Mouse (Mus musculus) olfactory bulb, adult 2 months (tissue): ENCODE data around the gene Gins3.

Experiments
- CTCF ChIP-seq: fragments of 200-500 bp; IDR thresholded peaks from 2 replicates; pipeline ENCODE4 v1.5.1; 2012; ENCODE audit warnings: low read depth, mild to moderate bottlenecking, low read length, moderate library complexity; ENCODE audit not compliant: insufficient read depth
- POLR2A ChIP-seq: fragments of 200-500 bp; IDR thresholded peaks from 2 replicates; pipeline ENCODE4 v1.6.1; 2012; ENCODE audit warnings: mild to moderate bottlenecking, low read depth, low read length, moderate library complexity; ENCODE audit not compliant: insufficient read depth

- TF ChIP-seq CTCF (no peak), POLR2A (no peak)
Observed at GRCm38 (mm10) chr8:95656316-95657002, 23.2 kb downstream of the Gins3 start.
